Mouse (Mus musculus) liver, adult 2 months (tissue): ENCODE measurements at regions not wholly inside any gene's neighbourhood (a gene's known extent, or its start where the extent isn't known, plus 50 kb on each side); places are given as distances from the start of the nearest gene placed in this dataset.

Source experiments
- CTCF ChIP-seq: fragments of 200-500 bp; IDR thresholded peaks from 2 replicates; pipeline ENCODE4 v1.5.1; 2011; ENCODE audit warnings: low read depth, low read length, control low read depth
- POLR2A ChIP-seq: fragments of 200-500 bp; IDR thresholded peaks from 2 replicates; pipeline ENCODE4 v1.6.1; 2011; ENCODE audit warnings: low read length, control low read depth; ENCODE audit not compliant: insufficient read depth; ENCODE audit errors: extremely low read depth

GRCm38 (mm10) chr1:194302775-194303174 is 315.2 kb upstream of the Plxna2 start:
- TF ChIP-seq POLR2A (no peak), CTCF (no peak)
